ENCODE assay signal across 12 mouse cellular contexts in genomic region chr17:84099737-84100136, GRCm38 (mm10).
DNase-seq lines count a peak whose midpoint lies in the region; ATAC-seq and TF ChIP-seq lines count a peak whose summit lies in the region.
"Had no signal": no experiment of that assay in that cellular context is flagged by ENCODE, and none has a peak within 500 bp of the region (broad histone marks: within the 10 kb centered on the region; RNA-seq: fewer than 3 reads in every experiment).

No protein-coding gene starts in this region.

- WGBS in heart, adult 2 months: 65% methylated on average over 9 of the region's 9 CpGs
- WGBS in heart, embryonic 11.5 days (ENCODE audit: insufficient replicate concordance): 76% methylated on average over 9 of the region's 9 CpGs
- 62% methylated on average over 9 of the region's 9 CpGs for WGBS in lung, adult 2 months
- WGBS in intestine, embryonic 15.5 days: 82% methylated on average over 9 of the region's 9 CpGs

- H3K4me1 ChIP-seq in heart, adult 2 months (ENCODE audit: control insufficient read depth, insufficient read depth, low read length): peaks cover 21% of the 10 kb centered on the region
- peaks cover 18% of the 10 kb centered on the region for H3K4me1 ChIP-seq in heart, embryonic 11.5 days (ENCODE audit: control insufficient read depth, insufficient read depth, low read length)
- H3K4me1 ChIP-seq in lung, adult 2 months (ENCODE audit: control insufficient read depth, insufficient read depth, low read length): peaks cover 8% of the 10 kb centered on the region
- H3K4me1 ChIP-seq in cortical plate, adult 2 months (ENCODE audit: control insufficient read depth, insufficient read depth, low read length): 0 out of 2 replicates have a peak, but pooled peaks cover 1% of the 10 kb centered on the region
- H3K4me1 ChIP-seq in intestine, embryonic 15.5 days (replicated peaks): peaks cover 32% of the 10 kb centered on the region

- TF ChIP-seq EP300 in heart, adult 2 months (IDR thresholded peaks at IDR 0.05; ENCODE audit: insufficient read depth, low read depth, low read length): 0 out of 2 replicates have a peak, but pooled peaks have one; percentile 25

- ATAC-seq in heart, embryonic 11.5 days (replicated peaks; ENCODE audit: insufficient number of reproducible peaks, low FRiP score, low TSS enrichment): no peak
- ATAC-seq in intestine, embryonic 15.5 days: no peak
- ATAC-seq: forebrain, embryonic 13.5 days had no signal

- H3K79me2 ChIP-seq in heart, adult 2 months (replicated peaks; ENCODE audit: control insufficient read depth, insufficient read depth, low read length): no peaks in the 10 kb centered on the region

- H3K36me3 ChIP-seq in heart, adult 2 months (ENCODE audit: control insufficient read depth, insufficient read depth, low read length): no peaks in the 10 kb centered on the region
- H3K36me3 ChIP-seq in heart, embryonic 11.5 days (ENCODE audit: control insufficient read depth, insufficient read depth, low read length): no peaks in the 10 kb centered on the region
- no peaks in the 10 kb centered on the region for H3K36me3 ChIP-seq in intestine, embryonic 15.5 days
- H3K36me3 ChIP-seq: embryonic facial prominence, embryonic 12.5 days had no signal

- H3K27me3 ChIP-seq in heart, adult 2 months (ENCODE audit: control insufficient read depth, insufficient read depth, low read length): no peaks in the 10 kb centered on the region
- H3K27me3 ChIP-seq in heart, embryonic 11.5 days (ENCODE audit: control insufficient read depth, insufficient read depth, low read length): peaks cover 6% of the 10 kb centered on the region; the same call in 1 of the 2 replicates
- no peaks in the 10 kb centered on the region for H3K27me3 ChIP-seq in intestine, embryonic 15.5 days (replicated peaks)
- H3K27me3 ChIP-seq: forebrain, embryonic 13.5 days had no signal

- no peak overlapping the region for H3K4me2 ChIP-seq in heart, embryonic 11.5 days
- H3K4me2 ChIP-seq in intestine, embryonic 15.5 days (replicated peaks): no peak overlapping the region
- H3K4me2 ChIP-seq: embryonic facial prominence, embryonic 12.5 days; forebrain, embryonic 13.5 days; midbrain, embryonic 11.5 days had no signal

- H3K9me3 ChIP-seq in heart, embryonic 11.5 days (replicated peaks; ENCODE audit: control insufficient read depth, low read length): no peaks in the 10 kb centered on the region
- no peaks in the 10 kb centered on the region for H3K9me3 ChIP-seq in intestine, embryonic 15.5 days
- H3K9me3 ChIP-seq: embryonic facial prominence, embryonic 12.5 days; forebrain, embryonic 13.5 days had no signal

- TF ChIP-seq POLR2A in heart, adult 2 months (IDR thresholded peaks at IDR 0.05; ENCODE audit: insufficient read depth, low read depth, low read length): no peak
- no peak for TF ChIP-seq POLR2A in lung, adult 2 months (IDR thresholded peaks at IDR 0.05; ENCODE audit: borderline replicate concordance, extremely low read depth, low read depth, low read length)
- TF ChIP-seq POLR2A in cortical plate, adult 2 months (IDR thresholded peaks at IDR 0.05; ENCODE audit: extremely low read depth, insufficient read depth, low read length): no peak

- H3K4me3 ChIP-seq in heart, adult 2 months: no peak overlapping the region
- H3K4me3 ChIP-seq in heart, embryonic 11.5 days (ENCODE audit: low read depth, low read length): no peak overlapping the region
- no peak overlapping the region for H3K4me3 ChIP-seq in lung, adult 2 months (replicated peaks; ENCODE audit: extremely low read depth, low read depth, low read length)
- no peak overlapping the region for H3K4me3 ChIP-seq in cortical plate, adult 2 months (ENCODE audit: insufficient read depth, low read length)
- H3K4me3 ChIP-seq in intestine, embryonic 15.5 days (replicated peaks): no peak overlapping the region
- H3K4me3 ChIP-seq: embryonic facial prominence, embryonic 12.5 days; forebrain, embryonic 13.5 days had no signal

- DNase-seq in heart, adult 2 months: peak; percentile 55 to 61
- DNase-seq in lung, adult 18-20 months: peak; percentile 52 to 57
- DNase-seq in lung, adult 2 months: no peak
- DNase-seq in heart, postnatal 4 days: peak; percentile 66
- no peak for DNase-seq in cerebellum, adult 18-20 months

- intact Hi-C loops in heart, adult 2 months (cut with DNase I): no loop called here

- peak overlapping the region; percentile 47 for H3K27ac ChIP-seq in heart, adult 2 months
- H3K27ac ChIP-seq in heart, embryonic 11.5 days (ENCODE audit: low read depth, low read length): no peak overlapping the region
- H3K27ac ChIP-seq in cortical plate, adult 2 months (ENCODE audit: insufficient read depth, low read length): 0 out of 2 replicates have a peak overlapping the region, but pooled peaks have one; percentile 11
- H3K27ac ChIP-seq in intestine, embryonic 15.5 days: no peak overlapping the region
- H3K27ac ChIP-seq: embryonic facial prominence, embryonic 12.5 days; forebrain, embryonic 13.5 days; liver, embryonic 14.5 days had no signal

- no peak overlapping the region for H3K9ac ChIP-seq in heart, adult 2 months (ENCODE audit: low read depth, low read length)
- no peak overlapping the region for H3K9ac ChIP-seq in heart, embryonic 11.5 days (ENCODE audit: low read depth, low read length)
- no peak overlapping the region for H3K9ac ChIP-seq in intestine, embryonic 15.5 days
- H3K9ac ChIP-seq: embryonic facial prominence, embryonic 12.5 days; liver, embryonic 14.5 days had no signal

- TF ChIP-seq CTCF in heart, adult 2 months (IDR thresholded peaks at IDR 0.05): no peak
- TF ChIP-seq CTCF in lung, adult 2 months (IDR thresholded peaks at IDR 0.05; ENCODE audit: insufficient read depth, low read length): no peak
- no peak for TF ChIP-seq CTCF in cortical plate, adult 2 months (IDR thresholded peaks at IDR 0.05; ENCODE audit: extremely low read depth, insufficient read depth, low read length)

Comparison
In these comparisons a context has a peak if more than half of its experiments do, and no peak if none do; other contexts are left out.
1. DNase-seq: peak in heart, adult 2 months (2 of 2), lung, adult 18-20 months (2 of 2) and heart, postnatal 4 days (single experiment); none in lung, adult 2 months (single experiment) and cerebellum, adult 18-20 months (0 of 2).
2. H3K27ac ChIP-seq: peak in heart, adult 2 months (single experiment) and cortical plate, adult 2 months (single experiment); none in heart, embryonic 11.5 days (single experiment) and intestine, embryonic 15.5 days (single experiment).